Mouse (Mus musculus) G1E (cell line): ENCODE data around the gene Acaca.

Experiments used
- CTCF ChIP-seq: IDR thresholded peaks from 2 replicates; pipeline ENCODE4 v1.5.1; 2012; ENCODE audit warnings: low read depth, low read length, inconsistent platforms, mixed read lengths
- GATA1 ChIP-seq: IDR thresholded peaks from 2 replicates; pipeline ENCODE4 v1.6.1; 2012; ENCODE audit warnings: borderline replicate concordance, low read length, inconsistent platforms, mixed read lengths
- TAL1 ChIP-seq: conservative IDR thresholded peaks from 2 replicates; pipeline ENCODE4 v1.6.1; 2012; ENCODE audit warnings: low read depth, low read length, inconsistent platforms, mixed read lengths

DNA sequence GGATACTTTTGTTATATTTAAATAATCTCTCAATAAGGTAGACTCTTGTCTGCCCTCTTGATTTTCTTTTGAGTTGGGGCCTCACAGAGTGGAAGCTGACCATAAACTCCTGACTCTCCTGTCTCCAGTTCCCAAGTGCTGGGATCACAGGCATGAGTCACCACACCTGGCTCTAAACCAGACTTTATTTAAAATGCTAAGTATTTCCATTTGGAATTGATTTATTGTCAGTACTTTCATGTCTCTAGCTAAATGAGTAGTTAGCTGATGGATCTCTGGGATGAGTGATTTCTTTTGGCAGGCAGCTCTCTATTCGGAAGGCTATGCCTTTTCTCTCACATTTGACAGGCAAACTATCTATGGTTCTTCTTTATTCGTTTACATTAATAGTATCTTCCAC lies 228.3 kb downstream of the Acaca start:
- no peak for TF ChIP-seq CTCF
- TF ChIP-seq GATA1: no peak
- no peak for TF ChIP-seq TAL1
